Mouse (Mus musculus): ENCODE measurements around the gene Ccm2.

DNA sequence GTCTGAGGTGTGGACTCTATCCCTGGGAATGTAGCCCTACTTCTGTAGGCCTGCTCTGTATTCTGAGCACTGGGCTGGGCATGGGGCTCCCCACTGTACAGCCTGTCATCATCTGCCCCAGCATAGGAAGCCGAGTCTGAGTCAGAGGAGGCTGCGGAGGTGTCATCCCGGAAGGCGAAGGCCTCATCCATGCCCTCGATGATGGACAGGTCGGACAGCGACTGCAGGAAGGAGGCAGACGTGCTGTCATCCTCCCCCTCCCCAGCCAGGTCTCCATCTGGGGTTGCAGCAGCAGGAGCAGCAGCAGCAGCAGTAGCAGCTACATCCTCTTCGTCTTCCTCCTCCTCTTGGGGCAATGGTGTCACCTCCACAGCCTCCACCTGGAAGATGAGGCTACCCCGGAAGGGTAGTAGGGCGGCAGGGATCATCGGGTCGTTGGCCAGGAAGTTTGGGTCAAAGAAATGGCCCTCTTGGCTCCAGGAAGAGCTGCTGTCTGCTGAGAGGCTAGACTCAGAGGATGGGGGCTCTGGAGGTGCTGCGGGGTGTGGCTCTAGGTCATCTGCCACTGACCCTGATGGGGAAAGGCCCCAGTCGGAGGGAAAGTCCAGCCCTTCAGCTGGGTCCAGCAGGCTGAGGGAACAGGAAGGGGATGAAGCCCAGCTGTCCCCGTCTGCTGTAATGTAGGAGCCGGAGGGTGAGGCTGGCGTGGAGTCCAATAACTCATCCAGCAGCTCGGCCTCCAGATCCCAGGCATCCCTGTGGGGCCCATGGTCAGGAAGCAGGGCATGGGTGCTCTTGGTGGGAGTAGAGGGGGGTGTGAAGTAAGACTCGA lies 55.2 kb downstream of the Ccm2 start:
- TF ChIP-seq GATA1 (IDR thresholded peaks at IDR 0.05; ENCODE audit: borderline replicate concordance, low read length): no peak
- no peak for TF ChIP-seq FLI1 (IDR thresholded peaks at IDR 0.05; ENCODE audit: low read length)
